In the genomic region with DNA sequence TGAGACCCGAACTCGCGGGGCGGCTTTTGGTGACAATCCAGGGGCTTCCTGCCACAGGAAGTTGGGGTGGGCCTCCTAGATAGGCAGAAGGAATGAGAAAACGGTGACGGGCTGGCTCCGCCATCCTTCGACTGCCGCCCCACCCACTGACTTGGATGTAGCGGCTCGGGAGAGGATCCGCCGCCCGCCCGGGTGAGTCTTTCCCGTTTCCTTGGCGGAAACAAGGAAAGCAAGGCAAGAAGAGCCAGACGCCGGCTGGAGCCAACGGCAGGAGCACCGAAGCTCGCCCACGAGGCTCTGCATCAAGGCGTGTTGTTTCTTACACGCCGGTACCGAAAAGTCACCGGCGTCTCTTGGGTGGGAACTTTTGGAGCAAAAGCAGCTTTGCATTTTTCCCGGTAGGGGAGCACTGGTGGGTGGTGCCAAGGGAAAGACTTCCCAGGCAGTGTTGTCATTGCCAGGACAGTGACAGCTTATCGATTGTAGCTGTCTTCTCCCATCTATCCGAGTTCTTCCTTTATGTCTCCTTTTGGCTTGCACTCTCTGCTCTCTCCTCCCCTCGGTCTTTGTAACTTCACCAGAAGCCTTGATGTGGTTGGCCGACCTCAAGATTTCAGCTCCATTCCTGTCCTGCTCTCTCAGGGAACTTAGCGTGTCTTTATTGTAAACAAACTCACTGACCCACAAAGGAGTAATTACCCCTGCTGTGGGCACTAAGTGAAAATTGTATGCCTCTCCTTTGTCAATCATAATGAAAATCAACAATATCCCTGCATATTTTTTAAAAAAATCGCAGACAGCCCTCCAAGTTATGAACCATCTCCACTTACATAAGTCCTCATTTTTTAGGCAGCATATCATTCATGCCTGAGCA, we compare ENCODE assay signal across 7 mouse cellular contexts. TPM values are rescaled to one million over a fixed set of nuclear protein-coding genes. Genes with fewer than 3 reads are reported as not detected.
DNase-seq lines count a peak whose midpoint lies in the region; TF ChIP-seq lines count a peak whose summit lies in the region.

No protein-coding gene starts in this region.

- H3K4me3 ChIP-seq in spleen, adult 2 months (ENCODE audit: extremely low read depth, insufficient read depth, insufficient read length) = peak overlapping the region; percentile 95
- H3K4me3 ChIP-seq in hindbrain, embryonic 10.5 days = peak overlapping the region; percentile 87
- H3K4me3 ChIP-seq in macrophage (ENCODE audit: inconsistent target) = peak overlapping the region; percentile 91

- H3K4me1 ChIP-seq in spleen, adult 2 months (ENCODE audit: control insufficient read depth, insufficient read depth, insufficient read length) = peaks cover 4% of the 10 kb centered on the region
- peaks cover 28% of the 10 kb centered on the region for H3K4me1 ChIP-seq in hindbrain, embryonic 10.5 days (replicated peaks)

- under 1% methylated on average over 36 of the region's 36 CpGs for WGBS in spleen, adult 2 months
- WGBS in hindbrain, embryonic 10.5 days = under 1% methylated on average over 36 of the region's 36 CpGs
- WGBS in macrophage (ENCODE audit: missing documents) = under 1% methylated on average over 36 of the region's 36 CpGs

- no peak for DNase-seq in spleen, adult 2 months (ENCODE audit: low read depth in 1 of 2, low spot score in 2 of 2)
- DNase-seq in spleen, postnatal 10 days (ENCODE audit: low spot score in 2 of 2) = no peak
- DNase-seq in c-Kit-negative CD71-positive TER-119-positive erythroid progenitor cells, embryonic 14.5 days (ENCODE audit: low read depth, low spot score) = peak; percentile 52
- no peak for DNase-seq in hindbrain, embryonic 10.5 days (ENCODE audit: low spot score)
- no peak for DNase-seq in cerebellum, adult 8-10 months
- no peak for DNase-seq in frontal cortex, adult 2 months (ENCODE audit: extremely low spot score in 1 of 2, low spot score in 1 of 2)

- TF ChIP-seq CTCF in spleen, adult 2 months (IDR thresholded peaks at IDR 0.05; ENCODE audit: extremely low read depth, insufficient read depth, insufficient read length, insufficient replicate concordance) = no peak

- peaks cover 85% of the 10 kb centered on the region for H3K79me2 ChIP-seq in macrophage (ENCODE audit: inconsistent target)

- peak overlapping the region; percentile 93 for H3K27ac ChIP-seq in spleen, adult 2 months (ENCODE audit: insufficient read depth, low read length)
- H3K27ac ChIP-seq in hindbrain, embryonic 10.5 days = peak overlapping the region; percentile 94
- H3K27ac ChIP-seq in macrophage = peak overlapping the region; percentile 71

- H3K9me3 ChIP-seq in hindbrain, embryonic 10.5 days = no peaks in the 10 kb centered on the region

- H3K36me3 ChIP-seq in spleen, adult 2 months (ENCODE audit: control insufficient read depth, insufficient read depth, low read length) = no peaks in the 10 kb centered on the region
- peaks cover 3% of the 10 kb centered on the region; the same call in 1 of the 2 replicates for H3K36me3 ChIP-seq in hindbrain, embryonic 10.5 days
- 0 out of 2 replicates have a peak, but pooled peaks cover 5% of the 10 kb centered on the region for H3K36me3 ChIP-seq in macrophage (ENCODE audit: inconsistent target)

- TF ChIP-seq POLR2A in spleen, adult 2 months (IDR thresholded peaks at IDR 0.05; ENCODE audit: low read depth, low read length) = no peak

- no peaks in the 10 kb centered on the region for H3K27me3 ChIP-seq in spleen, adult 2 months (ENCODE audit: control insufficient read depth, insufficient read depth, low read length)
- no peaks in the 10 kb centered on the region for H3K27me3 ChIP-seq in hindbrain, embryonic 10.5 days (ENCODE audit: insufficient read depth, poor library complexity, severe bottlenecking)

RNA-seq across cellular contexts. Expression of gene Krit1, which starts 0.5 kb away (rescaled TPM):
- 5.8 and 6.6 TPM in 2 replicates for polyA plus RNA-seq in spleen, adult 2 months (2012; rRNA removed)
- polyA plus RNA-seq in hindbrain, embryonic 10.5 days (2016; fragmentation: Nextera tagmentation; extraction: Ambion mirVana) = 58.4 and 62.4 TPM in 2 replicates
- total RNA-seq in macrophage (2018; cell fraction: chromatin; rRNA removed) = 100 to 1,000 TPM in 25 of 26 experiments, 10 to 100 TPM in 1; 96.5 to 313 (median 224) TPM
- total RNA-seq in macrophage (2018; cell fraction: cytosol; rRNA removed) = 10 to 100 TPM; 12.9 to 23.7 (median 15.0) TPM
- total RNA-seq in macrophage (2018; cell fraction: nucleus; rRNA removed) = 100 to 1,000 TPM in 22 of 26 experiments, 10 to 100 TPM in 4; 85.9 to 290 (median 145) TPM
- 11.6 to 22.2 TPM (median 16.3 TPM) in 3 replicates for polyA plus RNA-seq in macrophage (2018)
- polyA plus RNA-seq in frontal cortex, adult 2 months (2012; rRNA removed) = 43.8 and 45.8 TPM in 2 replicates

RNA-seq across cellular contexts. Expression of gene Ankib1, which starts 0.8 kb away (rescaled TPM):
- 5.3 and 5.8 TPM in 2 replicates for polyA plus RNA-seq in spleen, adult 2 months (2012; rRNA removed)
- 9.3 and 13.1 TPM in 2 replicates for polyA plus RNA-seq in hindbrain, embryonic 10.5 days (2016; fragmentation: Nextera tagmentation; extraction: Ambion mirVana)
- total RNA-seq in macrophage (2018; cell fraction: chromatin; rRNA removed) = 100 to 1,000 TPM in 6 of 26 experiments, 10 to 100 TPM in 20; 31.3 to 244 (median 79.4) TPM
- total RNA-seq in macrophage (2018; cell fraction: cytosol; rRNA removed) = 10 to 100 TPM; 28.1 to 52.8 (median 36.5) TPM
- 100 to 1,000 TPM in 1 of 26 experiments, 10 to 100 TPM in 25; 26.0 to 177 (median 67.0) TPM for total RNA-seq in macrophage (2018; cell fraction: nucleus; rRNA removed)
- polyA plus RNA-seq in macrophage (2018) = 17.7 to 21.4 TPM (median 18.4 TPM) in 3 replicates
- 19.4 and 20.0 TPM in 2 replicates for polyA plus RNA-seq in frontal cortex, adult 2 months (2012; rRNA removed)

RNA-seq across cellular contexts. Expression of gene Lrrd1, which starts 41.4 kb away (rescaled TPM):
- 0.04 and 0.11 TPM in 2 replicates for polyA plus RNA-seq in spleen, adult 2 months (2012; rRNA removed)
- polyA plus RNA-seq in hindbrain, embryonic 10.5 days (2016; fragmentation: Nextera tagmentation; extraction: Ambion mirVana) = 0.08 TPM in 1 of 2 replicates, not detected in the other
- under 1 TPM in 1 of 26 experiments, not detected in 25; 0.26 TPM for total RNA-seq in macrophage (2018; cell fraction: chromatin; rRNA removed)
- under 1 TPM in 2 of 26 experiments, not detected in 24; 0.06 TPM for total RNA-seq in macrophage (2018; cell fraction: cytosol; rRNA removed)
- total RNA-seq in macrophage (2018; cell fraction: nucleus; rRNA removed) = under 1 TPM in 3 of 26 experiments, not detected in 23; 0.17 to 0.37 (median 0.32) TPM
- not detected in 3 replicates for polyA plus RNA-seq in macrophage (2018)
- 0.06 and 0.08 TPM in 2 replicates for polyA plus RNA-seq in frontal cortex, adult 2 months (2012; rRNA removed)
